Mouse (Mus musculus) large intestine, adult 2 months (tissue): Measurements from ENCODE around the gene Tll2. TPM values are rescaled to one million over a fixed set of nuclear protein-coding genes. Genes with fewer than 3 reads are reported as not detected.

ENCODE experiments used
- DNase-seq: peaks from one replicate; pipeline ENCODE4 v3.0.0-alpha.2; 2012; ENCODE audit warnings: low read depth, low spot score
- WGBS: fragments of 180-500 bp; shearing (Covaris S2); methylation state at CpG from one replicate; pipeline ENCODE4 v1.1.7; 2018; 5-methylcytosine and 5-hydroxymethylcytosine counted together
- polyA plus RNA-seq: library from polyadenylated mRNA; depleted of rRNA; stranded (reverse); fragments of >200 nt; gene quantifications from 2 replicates; pipeline ENCODE4 v1.2.3, GENCODE M21; 2012; rRNA removed

Tll2 gene
- polyA plus RNA-seq, 1 experiment = 0.04 TPM

GRCm38 (mm10) chr19:41045091-41045770 is 161.4 kb downstream of the Tll2 start:
- 41% methylated on average over 10 of the region's 10 CpGs for WGBS

GRCm38 (mm10) chr19:41039110-41039509 is 167.5 kb downstream of the Tll2 start:
- 58% methylated on average over 7 of the region's 7 CpGs for WGBS
- no peak for DNase-seq

More at GRCm38 (mm10) chr19:41045091-41045770, 161.4 kb downstream of the Tll2 start:
- no peak for DNase-seq

- WGBS = 64% methylated on average over 4 of the region's 4 CpGs
- no peak for DNase-seq
These were observed 170.7 kb downstream of the Tll2 start for GRCm38 (mm10) chr19:41035809-41036551.

Other genes with a start within 250 kb of the Tll2 start
- 18.8 and 19.7 TPM in 2 replicates for gene Blnk, start 212.3 kb downstream of the Tll2 start, polyA plus RNA-seq
- 0.10 and 0.15 TPM in 2 replicates for gene Dntt, start 177.6 kb downstream of the Tll2 start, polyA plus RNA-seq
- not detected in 2 replicates for gene Opalin, start 129.7 kb downstream of the Tll2 start, polyA plus RNA-seq
- 73.0 and 88.0 TPM in 2 replicates for gene Tm9sf3, start 57.2 kb upstream of the Tll2 start, polyA plus RNA-seq
- gene Pik3ap1, start 178.3 kb upstream of the Tll2 start, polyA plus RNA-seq = 8.3 and 13.1 TPM in 2 replicates